Mouse (Mus musculus) forebrain, postnatal 0 days (tissue): ENCODE measurements at regions not wholly inside any gene's neighbourhood (a gene's known extent, or its start where the extent isn't known, plus 50 kb on each side); places are given as distances from the start of the nearest gene placed in this dataset.

Experiments
- ATAC-seq: fragments of 200-750 bp; cut with Nextera tagmentation; 2 replicates; pipeline ENCODE4 v1.8.0; 2017; ENCODE audit warnings: mild to moderate bottlenecking, moderate library complexity
- DNase-seq: peaks from one replicate; pipeline ENCODE4 v3.0.0-alpha.2; 2015
- H3K27ac ChIP-seq: fragments of 300-500 bp; sonication (generic); 2 replicates; pipeline ENCODE4 v1.5.1; 2014; ENCODE audit warnings: low read depth, mild to moderate bottlenecking, antibody characterized with exemption, low read length, moderate library complexity, mixed read lengths
- H3K27me3 ChIP-seq: fragments of 300-500 bp; sonication (generic); 2 replicates; pipeline ENCODE4 v1.6.1; 2014; ENCODE audit warnings: mild to moderate bottlenecking, low read length, mixed read lengths; ENCODE audit not compliant: insufficient read depth
- H3K36me3 ChIP-seq: fragments of 300-500 bp; sonication (generic); 2 replicates; pipeline ENCODE4 v1.6.1; 2014; ENCODE audit warnings: mild to moderate bottlenecking, moderate library complexity; ENCODE audit not compliant: insufficient read depth
- H3K4me1 ChIP-seq: fragments of 300-500 bp; sonication (generic); 2 replicates; pipeline ENCODE4 v1.6.1; 2014; ENCODE audit warnings: antibody characterized with exemption; ENCODE audit not compliant: insufficient read depth
- H3K4me2 ChIP-seq: fragments of 300-500 bp; sonication (generic); 2 replicates; pipeline ENCODE4 v1.6.1; 2014; ENCODE audit warnings: low read depth, mild to moderate bottlenecking, moderate library complexity
- H3K4me3 ChIP-seq: fragments of 300-500 bp; sonication (generic); 2 replicates; pipeline ENCODE4 v1.5.1; 2014; ENCODE audit warnings: low read depth, low read length, mixed read lengths
- H3K9ac ChIP-seq: fragments of 300-500 bp; sonication (generic); 2 replicates; pipeline ENCODE4 v1.6.1; 2014; ENCODE audit warnings: mild to moderate bottlenecking
- H3K9me3 ChIP-seq: fragments of 300-500 bp; sonication (generic); 2 replicates; pipeline ENCODE4 v1.6.1; 2016; ENCODE audit warnings: low read length
- CTCF ChIP-seq: sonication (generic); IDR thresholded peaks from 2 replicates; pipeline ENCODE4 v1.5.1; 2016; ENCODE audit warnings: antibody characterized with exemption, control low read depth, low read depth
- WGBS: fragments of 180-500 bp; shearing (Covaris S2); extraction: QIAGEN DNeasy Blood & Tissue Kit; methylation state at CpG from one replicate; pipeline ENCODE4 v1.1.7; 2014; 5-methylcytosine and 5-hydroxymethylcytosine counted together

DNA sequence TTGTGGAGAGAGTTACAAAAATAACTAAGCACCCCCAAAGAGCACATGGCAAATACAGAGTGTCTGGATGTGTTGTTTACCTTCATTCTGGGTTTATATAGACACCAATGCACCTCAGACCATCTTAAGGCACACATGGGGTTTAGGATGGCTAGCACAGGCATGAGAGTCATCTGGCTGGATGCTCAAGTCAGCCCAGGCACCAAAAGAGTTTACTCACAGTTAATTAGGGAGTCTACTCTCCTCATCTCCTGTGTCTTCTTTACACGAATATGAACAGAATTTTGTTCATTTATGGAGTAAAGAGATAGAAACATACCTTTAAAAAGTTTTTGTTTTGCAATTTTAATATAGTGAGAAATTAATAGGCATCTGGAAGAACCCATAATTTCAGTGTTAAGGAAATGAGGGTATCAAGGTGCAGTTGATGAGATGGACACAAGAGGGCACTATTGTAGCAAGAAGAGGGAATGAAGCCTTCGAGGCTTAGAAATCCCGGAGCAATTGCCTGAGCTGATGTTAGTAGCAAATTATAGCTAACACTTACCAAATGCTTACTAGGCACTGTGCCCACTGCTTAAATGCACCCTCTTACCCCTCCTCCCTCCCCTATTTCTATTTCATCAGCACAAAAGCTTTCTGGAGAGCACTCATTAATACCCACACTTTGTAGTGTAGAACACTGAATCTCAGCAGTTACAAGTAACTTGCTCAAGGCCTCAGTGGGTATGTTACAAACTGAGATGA, 174.6 kb downstream of the Eepd1 start:
- Histone ChIP-seq H3K9ac (no peak overlapping the region), H3K4me2 (no peak overlapping the region), H3K4me1 (no peaks in the 10 kb centered on the region), H3K9me3 (no peaks in the 10 kb centered on the region), H3K36me3 (no peaks in the 10 kb centered on the region), H3K27ac (no peak overlapping the region), H3K27me3 (no peaks in the 10 kb centered on the region), H3K4me3 (no peak overlapping the region)
- peak; percentile 88 for DNase-seq
- 1% methylated on average over 3 of the region's 3 CpGs for WGBS
- ATAC-seq: peak; percentile 95
- TF ChIP-seq CTCF: peak; percentile 88

DNA sequence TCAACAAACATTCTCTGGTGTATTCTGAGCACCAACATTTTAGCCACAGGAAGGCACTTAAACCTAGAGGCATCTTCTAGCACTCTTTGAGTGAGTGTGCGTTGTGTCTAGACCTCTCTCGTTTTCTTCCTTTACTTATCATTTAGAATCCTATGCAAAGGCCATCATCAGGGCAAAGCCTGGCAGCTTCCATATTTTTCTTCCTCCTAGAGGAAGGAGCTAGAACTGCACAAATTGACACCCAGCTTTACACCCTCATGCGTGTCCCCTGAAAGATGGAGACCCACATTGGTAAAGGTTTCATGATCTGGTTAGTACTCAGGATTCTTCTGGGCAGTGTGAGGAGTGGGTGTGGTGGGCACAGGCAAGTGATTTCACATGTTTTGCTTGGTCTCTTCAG, 175.2 kb downstream of the Eepd1 start:
- Histone ChIP-seq H3K4me2 (no peak overlapping the region), H3K9ac (no peak overlapping the region), H3K9me3 (no peaks in the 10 kb centered on the region), H3K4me1 (no peaks in the 10 kb centered on the region), H3K27ac (no peak overlapping the region), H3K4me3 (no peak overlapping the region), H3K36me3 (no peaks in the 10 kb centered on the region), H3K27me3 (no peaks in the 10 kb centered on the region)
- no peak for DNase-seq
- TF ChIP-seq CTCF: no peak
- peak; percentile 53 for ATAC-seq
- 67% methylated on average over 3 of the region's 3 CpGs for WGBS

- no peaks in the 10 kb centered on the region for H3K9me3 ChIP-seq
- DNase-seq (no peak), ATAC-seq (no peak)
- H3K27me3 ChIP-seq: no peaks in the 10 kb centered on the region
- TF ChIP-seq CTCF: no peak
- H3K4me3 ChIP-seq: no peak overlapping the region
- H3K27ac ChIP-seq: no peak overlapping the region
- no peak overlapping the region for H3K9ac ChIP-seq
- WGBS: 72% methylated on average over 4 of the region's 4 CpGs
- no peak overlapping the region for H3K4me2 ChIP-seq
- H3K36me3 ChIP-seq: no peaks in the 10 kb centered on the region
- no peaks in the 10 kb centered on the region for H3K4me1 ChIP-seq
Observed at GRCm38 (mm10) chr9:25683635-25684333, 202.4 kb downstream of the Eepd1 start.

DNA sequence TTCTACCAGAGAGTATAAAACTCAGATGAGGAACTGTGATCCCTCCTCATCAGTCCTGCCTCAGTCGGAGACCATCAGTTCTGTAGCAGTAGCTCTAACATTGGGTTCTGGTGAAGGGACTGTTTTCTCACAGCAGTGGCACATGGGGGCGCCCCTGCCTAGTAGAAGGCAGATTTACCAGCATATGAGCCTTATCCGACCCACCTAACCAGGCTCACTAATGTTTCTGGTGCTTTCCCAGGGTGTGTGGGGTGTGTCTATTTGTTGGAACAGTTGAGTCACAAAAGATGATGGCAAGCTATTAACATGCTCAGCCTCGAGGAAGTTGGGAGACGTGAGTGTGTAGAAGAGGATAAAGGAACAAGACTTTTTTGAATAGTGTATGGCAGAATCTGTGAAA, 212.3 kb downstream of the Eepd1 start:
- H3K4me1 ChIP-seq: no peaks in the 10 kb centered on the region
- no peak overlapping the region for H3K27ac ChIP-seq
- H3K9me3 ChIP-seq: no peaks in the 10 kb centered on the region
- H3K4me2 ChIP-seq: no peak overlapping the region
- TF ChIP-seq CTCF: peak; percentile 85
- H3K9ac ChIP-seq: no peak overlapping the region
- peak; percentile 75 for DNase-seq
- no peaks in the 10 kb centered on the region for H3K36me3 ChIP-seq
- ATAC-seq: peak; percentile 88
- H3K27me3 ChIP-seq: no peaks in the 10 kb centered on the region
- 21% methylated on average over 5 of the region's 5 CpGs for WGBS
- no peak overlapping the region for H3K4me3 ChIP-seq

DNA sequence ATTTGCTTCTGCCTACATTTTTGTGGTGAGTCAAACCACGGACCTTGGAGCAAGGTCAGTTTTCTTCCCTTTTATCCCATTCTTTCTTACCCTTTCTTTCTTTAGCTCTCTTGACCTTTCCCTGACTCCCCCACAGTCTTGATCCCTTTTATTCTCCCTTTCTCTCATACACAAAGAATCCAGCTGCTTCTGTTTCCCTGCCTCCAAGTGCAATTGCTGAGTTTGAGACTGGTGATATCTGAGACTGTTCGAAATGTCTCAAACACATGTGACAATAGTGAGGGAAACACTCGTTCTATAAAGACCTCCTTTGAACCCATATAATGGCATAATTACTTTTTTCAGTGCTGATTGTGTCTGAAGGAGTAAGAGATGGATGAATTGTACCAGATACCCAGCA, 213.7 kb downstream of the Eepd1 start:
- Histone ChIP-seq H3K27ac (no peak overlapping the region), H3K4me1 (no peaks in the 10 kb centered on the region), H3K9me3 (no peaks in the 10 kb centered on the region), H3K36me3 (no peaks in the 10 kb centered on the region), H3K27me3 (no peaks in the 10 kb centered on the region), H3K9ac (no peak overlapping the region), H3K4me3 (no peak overlapping the region), H3K4me2 (no peak overlapping the region)
- 5% methylated on average over 3 of the region's 3 CpGs for WGBS
- DNase-seq: no peak
- no peak for ATAC-seq
- TF ChIP-seq CTCF: no peak

- Histone ChIP-seq H3K9ac (no peak overlapping the region), H3K4me3 (no peak overlapping the region), H3K27me3 (no peaks in the 10 kb centered on the region), H3K9me3 (no peaks in the 10 kb centered on the region), H3K4me2 (no peak overlapping the region), H3K4me1 (no peaks in the 10 kb centered on the region), H3K27ac (no peak overlapping the region), H3K36me3 (no peaks in the 10 kb centered on the region)
- DNase-seq: no peak
- no peak for ATAC-seq
- no peak for TF ChIP-seq CTCF
Observed at GRCm38 (mm10) chr9:25713636-25714035, 232.3 kb downstream of the Eepd1 start.

- no peak overlapping the region for H3K4me2 ChIP-seq
- no peaks in the 10 kb centered on the region for H3K27me3 ChIP-seq
- peak; percentile 13; the same call in 1 of the 2 replicates for TF ChIP-seq CTCF
- no peak overlapping the region for H3K27ac ChIP-seq
- H3K4me3 ChIP-seq: no peak overlapping the region
- ATAC-seq (no peak), DNase-seq (no peak)
- H3K36me3 ChIP-seq: no peaks in the 10 kb centered on the region
- 74% methylated on average over 6 of the region's 6 CpGs for whole genome bisulfite sequencing
- no peaks in the 10 kb centered on the region for H3K4me1 ChIP-seq
- H3K9me3 ChIP-seq: no peaks in the 10 kb centered on the region
- no peak overlapping the region for H3K9ac ChIP-seq
Observed at GRCm38 (mm10) chr9:25744162-25744561, 262.8 kb downstream of the Eepd1 start.
